8 mouse cellular contexts compared by ENCODE assay signal in the genomic region with DNA sequence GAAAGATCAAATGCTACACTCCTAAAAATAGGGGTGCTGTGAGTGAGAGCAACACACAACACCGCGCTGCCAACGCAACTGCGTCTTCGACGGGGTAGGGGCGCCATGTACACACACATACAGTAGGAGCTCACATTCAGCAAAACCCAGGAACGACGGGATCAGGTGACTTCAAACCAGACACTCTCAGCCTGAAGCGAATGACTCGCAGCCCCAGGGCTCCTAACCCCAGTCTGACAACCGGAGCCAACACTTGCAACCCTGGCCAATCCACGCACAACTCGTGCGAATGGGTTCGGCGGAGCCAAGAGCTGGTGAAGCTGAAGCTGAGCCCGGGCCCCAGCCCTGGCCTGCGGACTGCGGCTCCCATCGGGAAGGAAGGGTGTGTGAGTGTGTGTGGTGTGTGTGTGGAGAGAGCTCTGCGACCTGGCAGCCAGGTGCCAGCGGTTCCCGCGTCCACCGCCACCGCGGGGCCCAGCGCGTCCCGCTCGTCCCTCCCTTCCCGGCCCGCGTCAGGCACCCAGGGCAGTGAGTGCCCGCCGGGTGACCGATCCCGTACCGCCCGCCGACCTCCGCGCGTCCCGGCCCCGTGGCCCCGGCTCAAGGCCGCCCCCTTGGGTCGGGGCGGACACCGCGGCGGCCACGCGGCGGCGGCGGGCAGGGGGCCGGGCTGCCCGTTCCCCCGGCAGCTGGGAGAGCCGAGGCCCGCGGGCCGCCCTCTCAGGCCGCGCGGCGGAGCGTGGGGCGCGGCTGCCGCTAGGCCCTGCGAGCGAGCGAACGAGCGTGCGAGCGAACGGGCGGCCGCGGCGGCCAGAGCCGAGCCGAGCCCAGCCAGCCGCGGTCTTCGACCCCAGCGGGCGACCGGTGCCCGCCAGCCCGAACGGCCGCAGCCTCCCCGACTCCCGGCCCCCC. TPM values are rescaled to one million over a fixed set of nuclear protein-coding genes. Genes with fewer than 3 reads are reported as not detected.
DNase-seq lines count a peak whose midpoint lies in the region; ATAC-seq and TF ChIP-seq lines count a peak whose summit lies in the region.

No protein-coding gene starts in this region.

- H3K4me1 ChIP-seq in erythroblast, embryonic 14.5 days (ENCODE audit: control insufficient read depth): peaks cover 59% of the 10 kb centered on the region
- H3K4me1 ChIP-seq in heart, embryonic 12.5 days (replicated peaks): peaks cover 34% of the 10 kb centered on the region
- H3K4me1 ChIP-seq in kidney, embryonic 16.5 days (ENCODE audit: insufficient read depth, low read length): peaks cover 31% of the 10 kb centered on the region
- peaks cover 34% of the 10 kb centered on the region for H3K4me1 ChIP-seq in liver, embryonic 11.5 days (replicated peaks; ENCODE audit: control insufficient read depth, insufficient read depth, low read length)

- H3K36me3 ChIP-seq in erythroblast, embryonic 14.5 days (ENCODE audit: control insufficient read depth): peaks cover 30% of the 10 kb centered on the region
- H3K36me3 ChIP-seq in heart, embryonic 12.5 days: no peaks in the 10 kb centered on the region
- no peaks in the 10 kb centered on the region for H3K36me3 ChIP-seq in kidney, embryonic 16.5 days (ENCODE audit: insufficient read depth, low read length)
- H3K36me3 ChIP-seq in liver, embryonic 11.5 days (ENCODE audit: control insufficient read depth, insufficient read depth, low read length): no peaks in the 10 kb centered on the region
- H3K36me3 ChIP-seq in myocyte (ENCODE audit: control insufficient read depth, insufficient read depth): no peaks in the 10 kb centered on the region
- no peaks in the 10 kb centered on the region for H3K36me3 ChIP-seq in splenic B cell, adult 2 months (ENCODE audit: control insufficient read depth, insufficient read depth, low read length, poor library complexity, severe bottlenecking)

- 2% methylated on average over 90 of the region's 100 CpGs for WGBS in heart, embryonic 12.5 days
- under 1% methylated on average over 67 of the region's 100 CpGs for WGBS in kidney, embryonic 16.5 days
- under 1% methylated on average over 80 of the region's 100 CpGs for WGBS in liver, embryonic 11.5 days

- peaks cover 31% of the 10 kb centered on the region for H3K27me3 ChIP-seq in erythroblast, embryonic 14.5 days (ENCODE audit: control insufficient read depth)
- peaks cover 9% of the 10 kb centered on the region; the same call in 1 of the 2 replicates for H3K27me3 ChIP-seq in heart, embryonic 12.5 days (replicated peaks)
- peaks cover 17% of the 10 kb centered on the region for H3K27me3 ChIP-seq in kidney, embryonic 16.5 days (ENCODE audit: insufficient read depth, low read length)
- H3K27me3 ChIP-seq in liver, embryonic 11.5 days (replicated peaks; ENCODE audit: control insufficient read depth, insufficient read depth, low read length): peaks cover 7% of the 10 kb centered on the region
- no peaks in the 10 kb centered on the region for H3K27me3 ChIP-seq in myocyte (ENCODE audit: control insufficient read depth, insufficient read depth, insufficient read length)
- no peaks in the 10 kb centered on the region for H3K27me3 ChIP-seq in splenic B cell, adult 2 months (ENCODE audit: control insufficient read depth, insufficient read depth, low read length, poor library complexity, severe bottlenecking)

- H3K4me3 ChIP-seq in erythroblast, embryonic 14.5 days (replicated peaks): peak overlapping the region; percentile 79
- H3K4me3 ChIP-seq in heart, embryonic 12.5 days: peak overlapping the region; percentile 91
- peak overlapping the region; percentile 97 for H3K4me3 ChIP-seq in kidney, embryonic 16.5 days (ENCODE audit: low read length)
- peak overlapping the region; percentile 79 for H3K4me3 ChIP-seq in liver, embryonic 11.5 days (ENCODE audit: low read depth, low read length)
- H3K4me3 ChIP-seq in myocyte: peak overlapping the region; percentile 54

- ATAC-seq in heart, embryonic 12.5 days (ENCODE audit: insufficient number of reproducible peaks, low FRiP score): peak; percentile 81
- ATAC-seq in kidney, embryonic 16.5 days (ENCODE audit: low FRiP score, low TSS enrichment): peak; percentile 77
- peak; percentile 64 for ATAC-seq in liver, embryonic 11.5 days (replicated peaks; ENCODE audit: low FRiP score)

- peak overlapping the region; percentile 96 for H3K27ac ChIP-seq in heart, embryonic 12.5 days (ENCODE audit: poor library complexity, severe bottlenecking)
- H3K27ac ChIP-seq in kidney, embryonic 16.5 days (ENCODE audit: low read length): peak overlapping the region; percentile 97
- peak overlapping the region; percentile 92 for H3K27ac ChIP-seq in liver, embryonic 11.5 days (ENCODE audit: low read depth, low read length)

- peak overlapping the region; percentile 84 for H3ac ChIP-seq in myocyte (ENCODE audit: control insufficient read depth, insufficient read length)

- DNase-seq in A20 (ENCODE audit: low read depth, low spot score): peak; percentile 81
- peak; percentile 26 to 31 for DNase-seq in adrenal gland, postnatal 4 days (ENCODE audit: low spot score in 2 of 2)
- DNase-seq in liver, embryonic 11.5 days (ENCODE audit: low spot score): peak; percentile 72
- DNase-seq in splenic B cell, adult 2 months (ENCODE audit: low read depth, low spot score): peak; percentile 61

- H3K9me3 ChIP-seq in erythroblast, embryonic 14.5 days (ENCODE audit: control insufficient read depth, low read length): no peaks in the 10 kb centered on the region
- H3K9me3 ChIP-seq in heart, embryonic 12.5 days (replicated peaks): no peaks in the 10 kb centered on the region
- no peaks in the 10 kb centered on the region for H3K9me3 ChIP-seq in kidney, embryonic 16.5 days (ENCODE audit: low read length)
- H3K9me3 ChIP-seq in liver, embryonic 11.5 days (ENCODE audit: control insufficient read depth, low read length): no peaks in the 10 kb centered on the region

- peak overlapping the region; percentile 98 for H3K9ac ChIP-seq in heart, embryonic 12.5 days
- H3K9ac ChIP-seq in kidney, embryonic 16.5 days (replicated peaks; ENCODE audit: low read length): peak overlapping the region; percentile 96
- peak overlapping the region; percentile 98 for H3K9ac ChIP-seq in liver, embryonic 11.5 days (ENCODE audit: low read depth, low read length)

- H3K79me2 ChIP-seq in myocyte (ENCODE audit: control insufficient read depth, insufficient read depth): peaks cover 50% of the 10 kb centered on the region

- peak; percentile 27 for TF ChIP-seq POLR2A in myocyte (IDR thresholded peaks at IDR 0.05; ENCODE audit: insufficient read length, low read depth)

- peak overlapping the region; percentile 84 for H3K4me2 ChIP-seq in heart, embryonic 12.5 days
- peak overlapping the region; percentile 81 for H3K4me2 ChIP-seq in kidney, embryonic 16.5 days (replicated peaks; ENCODE audit: low read depth, low read length)
- H3K4me2 ChIP-seq in liver, embryonic 11.5 days: peak overlapping the region; percentile 92
- H3K4me2 ChIP-seq in myocyte (ENCODE audit: low read depth): peak overlapping the region; percentile 89

TF ChIP-seq in myocyte, 11 proteins besides CTCF, POLR2A, EP300 and RAD21:
- TF ChIP-seq POLR2AphosphoS2 (IDR thresholded peaks at IDR 0.05; ENCODE audit: insufficient read length, low read depth): peak; percentile 43
- TF ChIP-seq MAX (IDR thresholded peaks at IDR 0.05; ENCODE audit: low read depth): no peak
- no peak for TF ChIP-seq MYOG (IDR thresholded peaks at IDR 0.05; ENCODE audit: control insufficient read depth in 1 of 3, insufficient read depth in 1 of 3, insufficient read length in 2 of 3, low read depth in 2 of 3)
- peak in 1 of 3 experiments; percentile 42 for TF ChIP-seq MYOD1 (IDR thresholded peaks at IDR 0.05; ENCODE audit: control insufficient read depth in 1 of 3, insufficient read length in 2 of 3, low read depth in 2 of 3)

RNA-seq across cellular contexts. Expression of gene Atl2, which starts 0.7 kb away (rescaled TPM):
- total RNA-seq in adrenal gland, postnatal 4 days (2021): 10 to 100 TPM; 42.0 to 42.6 TPM
- 0.31 and 0.49 TPM in 2 replicates for polyA plus RNA-seq in erythroblast, embryonic 14.5 days (2012)
- polyA plus RNA-seq in heart, embryonic 12.5 days (2016; fragmentation: Nextera tagmentation; extraction: Ambion mirVana): 31.7 and 33.5 TPM in 2 replicates
- 42.3 and 42.4 TPM in 2 replicates for polyA plus RNA-seq in kidney, embryonic 16.5 days (2015; fragmentation: Nextera tagmentation; extraction: Ambion mirVana)
- 51.0 and 58.7 TPM in 2 replicates for polyA plus RNA-seq in liver, embryonic 11.5 days (2014; fragmentation: Nextera tagmentation; extraction: Ambion mirVana)
- 13.9 TPM for polyA plus RNA-seq in myocyte (2012; fragmentation: generic; extraction: Trizol)

Comparison
In these comparisons a context has a peak if more than half of its experiments do, and no peak if none do; other contexts are left out.
1. Peak in every context shown above with its lines: DNase-seq, ATAC-seq, H3K4me3 ChIP-seq and H3K27ac ChIP-seq.
2. DNase-seq: peak in every context shown above with its lines; median percentile 81 in A20; 72 in liver, embryonic 11.5 days; 61 in splenic B cell, adult 2 months; 28 in adrenal gland, postnatal 4 days.
3. RNA of gene Atl2, which starts 0.7 kb away (polyA plus RNA-seq): 51.0 to 58.7 TPM in liver, embryonic 11.5 days, 42.3 to 42.4 TPM in kidney, embryonic 16.5 days, 31.7 to 33.5 TPM in heart, embryonic 12.5 days and 13.9 TPM in myocyte (single experiment); 0.31 to 0.49 TPM in erythroblast, embryonic 14.5 days; every median in the first group is over 10 times any median in the second.